Mouse (Mus musculus) midbrain, embryonic 16.5 days (tissue): ENCODE measurements around the gene Mip. TPM values are rescaled to one million over a fixed set of nuclear protein-coding genes. Genes with fewer than 3 reads are reported as not detected.
"Not testable (repeated sequence)": the region's sequence is repeated elsewhere in the genome, so short reads cannot be mapped to it uniquely, and the experiment has no call there.

Experiments
- ATAC-seq: fragments of 200-750 bp; cut with Nextera tagmentation; 2 replicates; pipeline ENCODE4 v1.8.0; 2017; ENCODE audit warnings: moderate TSS enrichment
- H3K27ac ChIP-seq: fragments of 300-500 bp; sonication (generic); 2 replicates; pipeline ENCODE4 v1.5.1; 2014; ENCODE audit warnings: mild to moderate bottlenecking, low read length, mixed read lengths
- H3K27me3 ChIP-seq: fragments of 300-500 bp; sonication (generic); 2 replicates; pipeline ENCODE4 v1.6.1; 2014; ENCODE audit warnings: low read depth, low read length, mixed read lengths; ENCODE audit not compliant: control insufficient read depth, insufficient read depth
- H3K36me3 ChIP-seq: fragments of 300-500 bp; sonication (generic); 2 replicates; pipeline ENCODE4 v1.6.1; 2014; ENCODE audit warnings: mild to moderate bottlenecking, low read length, moderate library complexity, mixed read lengths; ENCODE audit not compliant: control insufficient read depth, insufficient read depth
- H3K4me1 ChIP-seq: fragments of 300-500 bp; sonication (generic); 2 replicates; pipeline ENCODE4 v1.6.1; 2014; ENCODE audit warnings: mild to moderate bottlenecking, low read length, mixed read lengths; ENCODE audit not compliant: control insufficient read depth, insufficient read depth
- H3K4me2 ChIP-seq: fragments of 300-500 bp; sonication (generic); 2 replicates; pipeline ENCODE4 v1.6.1; 2014; ENCODE audit warnings: mild to moderate bottlenecking, low read length, mixed read lengths
- H3K4me3 ChIP-seq: fragments of 300-500 bp; sonication (generic); 2 replicates; pipeline ENCODE4 v1.5.1; 2014; ENCODE audit warnings: low read depth, mild to moderate bottlenecking, low read length, moderate library complexity, mixed read lengths
- H3K9ac ChIP-seq: fragments of 300-500 bp; sonication (generic); 2 replicates; pipeline ENCODE4 v1.6.1; 2014; ENCODE audit warnings: low read depth, low read length, mixed read lengths
- H3K9me3 ChIP-seq: fragments of 300-500 bp; sonication (generic); replicated peaks from 2 replicates; pipeline ENCODE4 v1.6.1; 2014; ENCODE audit warnings: mild to moderate bottlenecking, low read length, mixed read lengths; ENCODE audit not compliant: control insufficient read depth, poor library complexity, severe bottlenecking
- WGBS: fragments of 180-500 bp; shearing (Covaris S2); extraction: QIAGEN DNeasy Blood & Tissue Kit; methylation state at CpG from one replicate; pipeline ENCODE4 v1.1.7; 2014; 5-methylcytosine and 5-hydroxymethylcytosine counted together
- polyA plus RNA-seq: library from polyadenylated mRNA; unstranded; fragments of >200 nt; fragmentation: Nextera tagmentation; extraction: Ambion mirVana; gene quantifications from 2 replicates; pipeline ENCODE4 v1.2.1, GENCODE M21; 2015

The Mip gene
- polyA plus RNA-seq, 1 experiment from 2014 or later = 0.11 TPM

DNA sequence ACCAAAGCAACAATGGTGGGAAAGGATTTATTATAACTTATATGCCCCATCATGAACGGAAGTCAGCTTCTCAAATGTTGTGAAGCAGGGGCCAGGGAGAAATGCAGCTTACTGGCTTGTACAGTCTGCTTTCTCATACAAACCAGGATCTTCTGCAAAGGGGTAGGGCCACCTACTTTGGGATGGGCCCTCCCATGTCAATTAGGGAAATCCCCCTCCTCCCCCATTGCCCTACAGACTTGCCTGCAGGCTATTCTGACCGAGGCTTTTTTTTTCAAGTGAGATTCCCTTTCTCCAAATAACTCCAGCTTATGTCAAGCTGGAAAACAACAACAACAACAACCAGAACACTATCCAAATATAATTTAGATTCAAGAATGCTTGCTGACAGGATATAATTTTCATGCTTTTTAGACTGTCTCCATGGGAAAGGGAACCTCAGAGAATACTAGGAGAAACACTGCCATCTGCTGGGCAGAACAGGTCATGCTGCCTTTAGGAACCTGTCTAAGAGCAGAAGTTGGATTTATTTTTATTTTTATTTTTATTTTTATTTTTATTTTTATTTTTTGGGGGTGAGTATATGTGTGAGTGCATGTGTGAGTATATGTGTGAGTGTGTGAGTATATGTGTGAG is 37.3 kb upstream of the Mip start:
- no peaks in the 10 kb centered on the region for H3K9me3 ChIP-seq
- H3K27me3 ChIP-seq = no peaks in the 10 kb centered on the region
- WGBS = 47% methylated on average over 2 of the region's 2 CpGs
- H3K4me2 ChIP-seq = 0 out of 2 replicates have a peak overlapping the region, but pooled peaks have one; percentile 5
- no peaks in the 10 kb centered on the region for H3K36me3 ChIP-seq
- ATAC-seq = no peak
- H3K4me3 ChIP-seq = no peak overlapping the region
- no peak overlapping the region for H3K9ac ChIP-seq
- no peak overlapping the region for H3K27ac ChIP-seq
- H3K4me1 ChIP-seq = peaks cover 3% of the 10 kb centered on the region; the same call in 1 of the 2 replicates

DNA sequence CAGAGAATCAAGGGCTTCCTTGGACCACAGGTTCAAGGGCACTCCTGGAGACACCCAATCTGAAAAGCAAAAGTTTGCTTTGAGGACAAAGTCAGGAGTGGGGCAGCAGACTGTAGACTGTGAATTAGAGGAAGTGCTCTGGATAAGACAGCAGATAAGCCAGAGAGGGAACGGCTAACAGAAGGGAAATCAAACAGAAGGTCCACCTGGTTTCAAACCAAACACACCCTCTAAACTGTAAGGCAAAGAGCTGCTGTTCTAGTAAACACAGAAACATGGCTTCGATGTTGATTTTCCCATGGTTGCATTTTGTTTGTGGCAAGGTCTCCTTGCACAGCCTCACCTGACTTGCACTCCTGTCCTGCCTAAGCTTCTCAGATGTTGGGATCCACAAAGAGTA is 34.2 kb upstream of the Mip start:
- no peak overlapping the region for H3K9ac ChIP-seq
- H3K4me3 ChIP-seq = no peak overlapping the region
- H3K27me3 ChIP-seq = peaks cover 5% of the 10 kb centered on the region
- no peaks in the 10 kb centered on the region for H3K9me3 ChIP-seq
- no peak overlapping the region for H3K27ac ChIP-seq
- 84% methylated on average over 2 of the region's 2 CpGs for WGBS
- H3K4me2 ChIP-seq = no peak overlapping the region
- ATAC-seq = no peak
- H3K36me3 ChIP-seq = no peaks in the 10 kb centered on the region
- peaks cover 12% of the 10 kb centered on the region; the same call in 1 of the 2 replicates for H3K4me1 ChIP-seq

DNA sequence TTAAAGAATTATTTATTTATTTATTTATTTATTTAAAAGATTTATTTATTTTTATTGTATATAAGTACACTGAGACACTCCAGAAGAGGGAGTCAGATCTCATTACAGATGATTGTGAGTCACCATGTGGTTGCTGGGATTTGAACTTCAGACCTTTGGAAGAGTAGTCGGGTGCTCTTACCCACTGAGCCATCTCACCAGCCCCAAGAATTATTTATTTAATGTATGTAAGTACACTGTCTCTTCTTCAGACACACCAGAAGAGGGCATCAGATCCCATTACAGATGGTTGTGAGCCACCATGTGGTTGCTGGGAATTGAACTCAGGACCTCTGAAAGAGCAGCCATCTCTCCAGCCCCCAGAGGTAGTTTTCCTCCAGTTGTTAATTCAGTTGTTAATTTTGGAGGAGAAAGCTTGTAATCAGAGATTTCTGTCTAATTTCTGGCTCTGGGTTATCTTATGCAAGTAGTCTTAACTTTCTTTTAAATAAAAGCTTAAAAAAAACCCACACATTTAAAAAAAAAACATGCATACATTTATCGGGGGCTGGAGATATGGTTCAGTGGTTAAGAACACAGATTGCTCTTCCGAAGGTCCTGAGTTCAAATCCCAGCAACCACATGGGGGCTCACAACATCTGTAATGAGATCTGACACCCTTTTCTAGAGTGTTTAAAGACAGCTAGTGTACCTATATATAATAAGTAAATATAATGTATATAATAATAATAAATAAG is 33.4 kb upstream of the Mip start:
- not testable (repeated sequence) for ATAC-seq, H3K4me3 ChIP-seq, H3K9ac ChIP-seq, H3K27ac ChIP-seq, H3K36me3 ChIP-seq, H3K27me3 ChIP-seq, H3K9me3 ChIP-seq, H3K4me2 ChIP-seq
- H3K4me1 ChIP-seq = peaks cover 12% of the 10 kb centered on the region; the same call in 1 of the 2 replicates
- 94% methylated on average over 3 of the region's 3 CpGs for WGBS

DNA sequence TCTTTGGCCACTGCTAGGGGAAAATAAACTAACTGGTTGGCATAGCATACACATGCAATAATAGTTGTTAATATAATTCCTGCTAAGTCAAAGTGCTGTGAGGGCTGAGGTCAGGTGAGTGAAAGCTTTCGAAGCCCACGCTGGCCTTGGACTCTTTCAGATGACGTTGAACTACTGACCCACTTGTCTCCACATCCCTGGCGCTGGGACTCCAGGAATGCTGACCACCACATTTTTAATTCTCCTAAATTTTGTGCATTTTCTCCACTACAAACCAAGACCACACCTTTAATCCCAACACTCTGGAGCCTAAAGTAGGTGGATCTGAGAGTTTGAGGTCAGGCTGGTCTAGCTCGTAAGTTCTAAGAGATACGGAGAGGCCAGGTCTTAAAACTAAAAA is 32.5 kb upstream of the Mip start:
- Histone ChIP-seq H3K36me3 (no peaks in the 10 kb centered on the region), H3K9ac (no peak overlapping the region), H3K4me3 (no peak overlapping the region), H3K27ac (no peak overlapping the region), H3K27me3 (peaks cover 10% of the 10 kb centered on the region), H3K9me3 (no peaks in the 10 kb centered on the region), H3K4me1 (peaks cover 12% of the 10 kb centered on the region; the same call in 1 of the 2 replicates), H3K4me2 (no peak overlapping the region)
- no peak for ATAC-seq
- 97% methylated on average over 6 of the region's 6 CpGs for WGBS

DNA sequence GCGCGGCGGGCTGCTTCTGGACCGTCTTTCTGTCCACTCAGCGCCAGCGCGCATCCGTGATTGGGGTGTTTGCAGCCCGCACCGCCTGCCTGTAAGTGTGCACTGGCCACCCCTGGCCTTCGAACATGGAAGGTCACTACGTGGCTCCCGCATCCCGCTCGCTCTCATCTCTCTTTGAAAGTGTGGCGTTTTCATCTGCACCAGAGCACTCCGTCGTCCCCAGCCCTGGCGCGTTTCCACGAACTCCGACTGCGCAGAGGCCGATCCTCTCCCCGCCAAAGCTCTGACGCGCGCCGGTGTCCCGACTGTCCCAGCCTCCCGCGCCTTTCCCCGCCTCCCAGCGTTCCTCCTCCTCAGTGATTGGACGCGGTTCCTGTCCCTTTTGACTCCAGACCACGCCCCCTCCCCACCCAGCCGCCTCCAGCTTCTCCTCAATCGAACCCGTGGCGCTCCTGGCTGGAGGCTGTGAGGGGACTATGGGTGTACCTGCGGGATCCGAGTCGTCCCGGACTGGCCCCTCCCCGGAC is 31.6 kb upstream of the Mip start, which contains the start of gene Gls2:
Gls2 (plus strand) TSS at position 434 of the 527 bp plus-strand sequence.
- peak within 1 kb of the TSS; percentile 13; the same call in 1 of the 2 replicates for H3K27ac ChIP-seq
- H3K36me3 ChIP-seq = no peaks in the 10 kb centered on the region
- H3K4me3 ChIP-seq = peak within 1 kb of the TSS; percentile 79
- peak within 1 kb of the TSS; percentile 99 for H3K4me2 ChIP-seq
- peaks cover 9% of the 10 kb centered on the region; the same call in 1 of the 2 replicates for H3K4me1 ChIP-seq
- peak; percentile 97 for ATAC-seq
- H3K9me3 ChIP-seq = no peaks in the 10 kb centered on the region
- peaks cover 10% of the 10 kb centered on the region for H3K27me3 ChIP-seq
- under 1% methylated on average over 45 of the region's 46 CpGs for WGBS
- H3K9ac ChIP-seq = peak within 1 kb of the TSS; percentile 72

DNA sequence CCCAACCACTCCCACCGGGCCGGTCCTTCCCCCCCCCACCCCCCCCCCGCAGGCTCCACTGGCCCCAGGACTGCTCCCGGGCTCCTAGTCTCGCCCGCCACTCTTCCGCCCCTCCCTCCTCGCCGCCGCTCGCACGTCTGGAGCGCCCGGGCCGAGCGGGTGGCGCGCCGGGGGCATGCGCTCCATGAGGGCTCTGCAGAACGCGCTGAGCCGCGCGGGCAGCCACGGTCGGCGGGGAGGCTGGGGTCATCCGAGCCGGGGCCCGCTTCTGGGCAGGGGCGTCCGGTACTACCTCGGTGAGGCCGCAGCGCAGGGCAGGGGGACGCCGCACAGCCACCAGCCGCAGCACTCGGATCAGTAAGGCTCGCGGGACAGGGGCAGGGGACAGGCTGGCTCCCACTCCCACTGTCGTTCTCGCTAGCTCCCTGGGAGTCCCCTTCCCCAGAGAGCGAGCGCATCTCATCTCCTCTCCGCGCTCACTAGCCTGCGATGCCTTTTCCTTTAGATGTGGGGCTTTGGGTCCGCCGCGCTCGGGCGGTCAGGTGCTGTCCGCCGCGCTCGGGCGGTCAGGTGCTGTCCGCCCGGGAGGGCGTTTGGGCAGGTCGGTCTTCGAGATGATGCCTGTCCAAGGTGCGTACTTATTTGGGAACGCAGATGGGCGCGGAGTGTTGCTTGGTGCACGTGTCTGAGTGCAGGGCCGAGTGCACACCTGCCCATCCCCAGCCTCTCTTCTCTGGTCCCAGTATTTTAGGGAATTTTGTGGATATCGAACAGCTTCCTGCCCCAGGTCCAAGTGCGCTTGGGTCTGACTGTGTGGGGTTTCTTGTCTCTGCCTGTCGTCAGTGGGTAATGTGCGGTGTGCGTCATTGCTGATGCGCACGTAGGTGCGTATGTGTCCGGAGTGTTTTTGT is 30.8 kb upstream of the Mip start:
- H3K9me3 ChIP-seq = no peaks in the 10 kb centered on the region
- peak overlapping the region; percentile 99 for H3K4me2 ChIP-seq
- peaks cover 10% of the 10 kb centered on the region for H3K27me3 ChIP-seq
- H3K36me3 ChIP-seq = no peaks in the 10 kb centered on the region
- peak overlapping the region; percentile 79 for H3K4me3 ChIP-seq
- H3K4me1 ChIP-seq = peaks cover 9% of the 10 kb centered on the region; the same call in 1 of the 2 replicates
- peak overlapping the region; percentile 72 for H3K9ac ChIP-seq
- ATAC-seq = peak; percentile 91
- WGBS = under 1% methylated on average over 60 of the region's 79 CpGs
- peak overlapping the region; percentile 13; the same call in 1 of the 2 replicates for H3K27ac ChIP-seq

DNA sequence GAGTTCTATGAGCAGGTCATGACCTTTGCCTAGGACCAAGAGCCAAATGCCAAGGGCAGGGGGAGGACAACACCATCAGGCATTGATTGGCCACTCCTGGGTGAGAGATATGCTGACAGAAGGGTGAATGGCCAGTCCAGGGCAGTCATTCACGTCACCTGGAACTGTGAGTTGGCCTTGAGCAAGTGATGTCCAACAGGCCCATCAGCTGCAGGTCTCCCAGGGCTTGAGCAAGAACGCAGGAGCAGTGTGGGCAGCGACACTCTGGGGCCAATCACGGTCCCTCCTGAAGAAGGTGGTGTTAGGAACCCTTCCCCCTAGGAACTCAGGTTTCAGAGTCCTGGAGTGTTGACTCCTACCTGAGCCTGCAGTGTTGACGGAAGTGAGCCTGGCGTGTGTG is 23.8 kb upstream of the Mip start:
- no peak for ATAC-seq
- Histone ChIP-seq H3K9ac (no peak overlapping the region), H3K9me3 (no peaks in the 10 kb centered on the region), H3K4me3 (no peak overlapping the region), H3K36me3 (no peaks in the 10 kb centered on the region), H3K27ac (no peak overlapping the region), H3K4me1 (no peaks in the 10 kb centered on the region), H3K4me2 (no peak overlapping the region), H3K27me3 (peaks cover 3% of the 10 kb centered on the region; the same call in 1 of the 2 replicates)
- WGBS = 75% methylated on average over 4 of the region's 6 CpGs

DNA sequence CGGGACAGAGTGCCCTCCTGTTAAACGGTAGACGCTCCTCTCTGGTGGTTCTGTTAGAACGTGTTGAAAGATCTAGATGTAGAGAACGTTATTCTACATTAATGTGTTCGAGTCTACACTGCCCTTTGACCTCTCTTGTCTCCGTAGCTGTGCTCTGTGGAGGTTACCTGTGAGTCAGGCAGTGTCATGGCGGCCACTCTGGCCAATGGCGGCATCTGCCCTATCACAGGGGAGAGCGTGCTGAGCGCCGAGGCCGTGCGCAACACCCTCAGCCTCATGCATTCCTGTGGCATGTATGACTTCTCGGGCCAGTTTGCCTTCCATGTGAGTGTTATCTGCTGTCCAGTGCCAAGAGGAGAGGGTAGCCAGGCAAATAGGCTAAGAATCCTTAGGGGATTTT is 20.7 kb upstream of the Mip start:
- H3K9me3 ChIP-seq = no peaks in the 10 kb centered on the region
- no peak for ATAC-seq
- H3K4me3 ChIP-seq = no peak overlapping the region
- no peaks in the 10 kb centered on the region for H3K36me3 ChIP-seq
- H3K4me2 ChIP-seq = no peak overlapping the region
- 91% methylated on average over 15 of the region's 15 CpGs for WGBS
- no peaks in the 10 kb centered on the region for H3K27me3 ChIP-seq
- H3K9ac ChIP-seq = no peak overlapping the region
- no peak overlapping the region for H3K27ac ChIP-seq
- no peaks in the 10 kb centered on the region for H3K4me1 ChIP-seq
